Mouse (Mus musculus) heart, adult 18-20 months (tissue): Measurements from ENCODE around the gene Krt35. TPM values are rescaled to one million over a fixed set of nuclear protein-coding genes. Genes with fewer than 3 reads are reported as not detected.

Experiments used
- DNase-seq, 2 experiments: peaks; one replicate each; pipeline ENCODE4 v3.0.0; 2021 to 2022; ENCODE audit warnings: mixed read lengths in 1 of 2
- long read RNA-seq, 2 experiments: library from polyadenylated mRNA; stranded (forward); transcript quantifications; one replicate each; pipeline ENCODE4 v2.0.0; 2021
- total RNA-seq, 2 experiments: library from RNA; stranded (reverse); gene quantifications; 2 replicates each; pipeline ENCODE4 v1.2.3; 2021

Gene Krt35
- total RNA-seq = not detected
- long read RNA-seq, experiment 1 = 0 reads
- long read RNA-seq, experiment 2 = 0 reads

GRCm38 (mm10) chr11:100096141-100096540 lies at the start of gene Krt35:
Gene Krt35 (minus strand): TSS chr11:100096241.
- DNase-seq = no peak

GRCm38 (mm10) chr11:100145104-100145503 lies 49.1 kb upstream of the Krt35 start:
- no peak for DNase-seq

GRCm38 (mm10) chr11:100140966-100141365 lies 44.9 kb upstream of the Krt35 start:
- no peak for DNase-seq

- no peak for DNase-seq
These were observed 43.4 kb upstream of the Krt35 start for GRCm38 (mm10) chr11:100139391-100139790.

- DNase-seq = no peak
These were observed 42.8 kb upstream of the Krt35 start for GRCm38 (mm10) chr11:100138809-100139208.

GRCm38 (mm10) chr11:100137693-100138092 lies 41.7 kb upstream of the Krt35 start:
- DNase-seq = no peak

- DNase-seq = no peak
These were observed 40.5 kb upstream of the Krt35 start for GRCm38 (mm10) chr11:100136559-100136958.

GRCm38 (mm10) chr11:100135731-100136130 lies 39.7 kb upstream of the Krt35 start, which contains the start of gene Krt15:
Gene Krt15 (minus strand): TSS chr11:100135928.
- no peak for DNase-seq

- DNase-seq = no peak
These were observed 28.9 kb upstream of the Krt35 start for GRCm38 (mm10) chr11:100124901-100125300.

GRCm38 (mm10) chr11:100121466-100121865 lies 25.4 kb upstream of the Krt35 start, which contains the start of gene Krt13:
Gene Krt13 (minus strand): TSS chr11:100121566.
- no peak for DNase-seq

- DNase-seq = no peak
These were observed 24.3 kb upstream of the Krt35 start for GRCm38 (mm10) chr11:100120331-100120730.

- DNase-seq = no peak
These were observed 17.6 kb upstream of the Krt35 start for GRCm38 (mm10) chr11:100113742-100114029.

- DNase-seq = no peak
These were observed 17.1 kb upstream of the Krt35 start for GRCm38 (mm10) chr11:100112935-100113741.

- no peak for DNase-seq
These were observed 9.6 kb upstream of the Krt35 start, which contains the start of gene Krt36 for GRCm38 (mm10) chr11:100105576-100106122. Gene Krt36 (minus strand): TSS chr11:100105626.

- no peak for DNase-seq
These were observed 6.8 kb upstream of the Krt35 start for GRCm38 (mm10) chr11:100102693-100103429.

- no peak for DNase-seq
These were observed 4.3 kb upstream of the Krt35 start for GRCm38 (mm10) chr11:100100391-100100790.

GRCm38 (mm10) chr11:100097819-100098218 lies 1.8 kb upstream of the Krt35 start:
- DNase-seq = no peak

GRCm38 (mm10) chr11:100088378-100089025 lies 7.5 kb downstream of the Krt35 start:
- DNase-seq = no peak

- no peak for DNase-seq
These were observed 8.2 kb downstream of the Krt35 start, which contains the start of gene Krt32 for GRCm38 (mm10) chr11:100087861-100088260. Gene Krt32 (minus strand): TSS chr11:100088226.

- DNase-seq = no peak
These were observed 22.2 kb downstream of the Krt35 start for GRCm38 (mm10) chr11:100073873-100074272.

GRCm38 (mm10) chr11:100067293-100068036 lies 28.6 kb downstream of the Krt35 start:
- DNase-seq = no peak
